Mouse (Mus musculus): ENCODE results near the gene Cpz. TPM values are rescaled to one million over a fixed set of nuclear protein-coding genes. Genes with fewer than 3 reads are reported as not detected.

Cpz gene
- polyA plus RNA-seq (2015; fragmentation: Nextera tagmentation; extraction: Ambion mirVana) = 10.5 and 11.0 TPM in 2 replicates

GRCm38 (mm10) chr5:35525469-35526123 lies at the start of gene Cpz:
Gene Cpz, minus strand, starts transcription at chr5:35525698.
- Histone ChIP-seq H3K27me3 (ENCODE audit: control insufficient read depth, insufficient read depth, low read length) (no peaks in the 10 kb centered on the region; the same call in 1 of the 2 replicates), H3K4me1 (replicated peaks; ENCODE audit: control insufficient read depth, insufficient read depth) (no peaks in the 10 kb centered on the region), H3K36me3 (ENCODE audit: control insufficient read depth, insufficient read depth, low read length) (no peaks in the 10 kb centered on the region), H3K4me2 (replicated peaks; ENCODE audit: low read depth) (peak within 1 kb of the TSS; percentile 43), H3K27ac (replicated peaks) (no peak within 1 kb of the TSS), H3K4me3 (ENCODE audit: low read depth, low read length) (peak within 1 kb of the TSS; percentile 25), H3K9ac (ENCODE audit: low read length) (peak within 1 kb of the TSS; percentile 38; the same call in 1 of the 2 replicates), H3K9me3 (ENCODE audit: control insufficient read depth, low read length) (no peaks in the 10 kb centered on the region)
- ATAC-seq (ENCODE audit: low FRiP score, low TSS enrichment) (peak; percentile 66), DNase-seq (ENCODE audit: low spot score) (peak; percentile 64)
- TF ChIP-seq EP300 (optimal IDR thresholded peaks at IDR 0.05) = no peak
- peak; percentile 52 for TF ChIP-seq CTCF (IDR thresholded peaks at IDR 0.05; ENCODE audit: low read depth)
- 5% methylated on average over 28 of the region's 29 CpGs for WGBS

GRCm38 (mm10) chr5:35574653-35575599 lies 49.4 kb upstream of the Cpz start, which contains the start of gene Trmt44:
Gene Trmt44, minus strand, starts transcription at chr5:35575070.
- Histone ChIP-seq H3K4me3 (ENCODE audit: low read depth, low read length) (peak within 1 kb of the TSS; percentile 95), H3K27ac (replicated peaks) (peak within 1 kb of the TSS; percentile 81), H3K4me2 (replicated peaks; ENCODE audit: low read depth) (peak within 1 kb of the TSS; percentile 95), H3K27me3 (ENCODE audit: control insufficient read depth, insufficient read depth, low read length) (no peaks in the 10 kb centered on the region), H3K9ac (ENCODE audit: low read length) (peak within 1 kb of the TSS; percentile 88), H3K9me3 (ENCODE audit: control insufficient read depth, low read length) (no peaks in the 10 kb centered on the region), H3K36me3 (ENCODE audit: control insufficient read depth, insufficient read depth, low read length) (peaks cover 7% of the 10 kb centered on the region; the same call in 1 of the 2 replicates), H3K4me1 (replicated peaks; ENCODE audit: control insufficient read depth, insufficient read depth) (peaks cover 4% of the 10 kb centered on the region; the same call in 1 of the 2 replicates)
- no peak for TF ChIP-seq EP300 (optimal IDR thresholded peaks at IDR 0.05)
- no peak for TF ChIP-seq CTCF (IDR thresholded peaks at IDR 0.05; ENCODE audit: low read depth)
- WGBS = 3% methylated on average over 56 of the region's 56 CpGs
- DNase-seq (ENCODE audit: low spot score) (peak; percentile 94), ATAC-seq (ENCODE audit: low FRiP score, low TSS enrichment) (peak; percentile 97)

- no peak for ATAC-seq (ENCODE audit: low FRiP score, low TSS enrichment)
- 88% methylated on average over 6 of the region's 6 CpGs for WGBS
Observed at GRCm38 (mm10) chr5:35571546-35571945, 46.0 kb upstream of the Cpz start.

GRCm38 (mm10) chr5:35566632-35567031 lies 41.1 kb upstream of the Cpz start:
- Histone ChIP-seq H3K4me3 (ENCODE audit: low read depth, low read length) (no peak overlapping the region), H3K4me1 (replicated peaks; ENCODE audit: control insufficient read depth, insufficient read depth) (no peaks in the 10 kb centered on the region), H3K27ac (replicated peaks) (no peak overlapping the region), H3K36me3 (ENCODE audit: control insufficient read depth, insufficient read depth, low read length) (peaks cover 31% of the 10 kb centered on the region), H3K4me2 (replicated peaks; ENCODE audit: low read depth) (no peak overlapping the region), H3K27me3 (ENCODE audit: control insufficient read depth, insufficient read depth, low read length) (no peaks in the 10 kb centered on the region), H3K9ac (ENCODE audit: low read length) (no peak overlapping the region), H3K9me3 (ENCODE audit: control insufficient read depth, low read length) (no peaks in the 10 kb centered on the region)
- DNase-seq (ENCODE audit: low spot score) = no peak
- no peak for TF ChIP-seq EP300 (optimal IDR thresholded peaks at IDR 0.05)
- TF ChIP-seq CTCF (IDR thresholded peaks at IDR 0.05; ENCODE audit: low read depth) = no peak
- no peak for ATAC-seq (ENCODE audit: low FRiP score, low TSS enrichment)
- 87% methylated on average over 4 of the region's 4 CpGs for WGBS

More at GRCm38 (mm10) chr5:35571546-35571945, 46.0 kb upstream of the Cpz start:
- Histone ChIP-seq H3K27me3 (ENCODE audit: control insufficient read depth, insufficient read depth, low read length) (no peaks in the 10 kb centered on the region), H3K4me1 (replicated peaks; ENCODE audit: control insufficient read depth, insufficient read depth) (peaks cover 4% of the 10 kb centered on the region; the same call in 1 of the 2 replicates), H3K36me3 (ENCODE audit: control insufficient read depth, insufficient read depth, low read length) (peaks cover 14% of the 10 kb centered on the region; the same call in 1 of the 2 replicates), H3K9ac (ENCODE audit: low read length) (no peak overlapping the region), H3K4me2 (replicated peaks; ENCODE audit: low read depth) (no peak overlapping the region), H3K9me3 (ENCODE audit: control insufficient read depth, low read length) (no peaks in the 10 kb centered on the region), H3K4me3 (ENCODE audit: low read depth, low read length) (no peak overlapping the region), H3K27ac (replicated peaks) (no peak overlapping the region)
- no peak for DNase-seq (ENCODE audit: low spot score)
- TF ChIP-seq CTCF (IDR thresholded peaks at IDR 0.05; ENCODE audit: low read depth) = no peak
- no peak for TF ChIP-seq EP300 (optimal IDR thresholded peaks at IDR 0.05)

- H3K36me3 ChIP-seq (ENCODE audit: control insufficient read depth, insufficient read depth, low read length) = peaks cover 28% of the 10 kb centered on the region
- no peak overlapping the region for H3K27ac ChIP-seq (replicated peaks)
- DNase-seq (ENCODE audit: low spot score) (no peak), ATAC-seq (ENCODE audit: low FRiP score, low TSS enrichment) (no peak)
- H3K9me3 ChIP-seq (ENCODE audit: control insufficient read depth, low read length) = no peaks in the 10 kb centered on the region
- no peak for TF ChIP-seq CTCF (IDR thresholded peaks at IDR 0.05; ENCODE audit: low read depth)
- no peak for TF ChIP-seq EP300 (optimal IDR thresholded peaks at IDR 0.05)
- WGBS = 84% methylated on average over 9 of the region's 9 CpGs
- no peak overlapping the region for H3K9ac ChIP-seq (ENCODE audit: low read length)
- H3K4me1 ChIP-seq (replicated peaks; ENCODE audit: control insufficient read depth, insufficient read depth) = no peaks in the 10 kb centered on the region
- no peak overlapping the region for H3K4me2 ChIP-seq (replicated peaks; ENCODE audit: low read depth)
- no peak overlapping the region for H3K4me3 ChIP-seq (ENCODE audit: low read depth, low read length)
- no peaks in the 10 kb centered on the region for H3K27me3 ChIP-seq (ENCODE audit: control insufficient read depth, insufficient read depth, low read length)
Observed at GRCm38 (mm10) chr5:35565217-35565616, 39.7 kb upstream of the Cpz start.
